Mouse (Mus musculus) hindbrain, embryonic 10.5 days (tissue): ENCODE measurements around the gene Hdgfl3. TPM values are rescaled to one million over a fixed set of nuclear protein-coding genes. Genes with fewer than 3 reads are reported as not detected.
"Not testable (repeated sequence)": the region's sequence is repeated elsewhere in the genome, so short reads cannot be mapped to it uniquely, and the experiment has no call there.

Experiments used
- DNase-seq: peaks from one replicate; pipeline ENCODE4 v3.0.0-alpha.2; 2017; ENCODE audit warnings: low spot score
- H3K27ac ChIP-seq: fragments of 300-500 bp; sonication (generic); 2 replicates; pipeline ENCODE4 v1.5.1; 2016; ENCODE audit warnings: mild to moderate bottlenecking, moderate library complexity
- H3K27me3 ChIP-seq: fragments of 300-500 bp; sonication (generic); 2 replicates; pipeline ENCODE4 v1.6.1; 2016; ENCODE audit warnings: mild to moderate bottlenecking; ENCODE audit not compliant: poor library complexity, insufficient read depth, severe bottlenecking
- H3K36me3 ChIP-seq: fragments of 300-500 bp; sonication (generic); 2 replicates; pipeline ENCODE4 v1.6.1; 2016; ENCODE audit warnings: mild to moderate bottlenecking, moderate library complexity
- H3K4me1 ChIP-seq: fragments of 300-500 bp; sonication (generic); replicated peaks from 2 replicates; pipeline ENCODE4 v1.6.1; 2016; ENCODE audit warnings: mild to moderate bottlenecking
- H3K4me3 ChIP-seq: fragments of 300-500 bp; sonication (generic); 2 replicates; pipeline ENCODE4 v1.5.1; 2016; ENCODE audit warnings: mild to moderate bottlenecking, moderate library complexity
- H3K9me3 ChIP-seq: fragments of 300-500 bp; sonication (generic); 2 replicates; pipeline ENCODE4 v1.6.1; 2016; ENCODE audit warnings: mild to moderate bottlenecking, moderate library complexity
- WGBS: fragments of 180-500 bp; shearing (Covaris S2); methylation state at CpG from one replicate; pipeline ENCODE4 v1.1.7; 2016; 5-methylcytosine and 5-hydroxymethylcytosine counted together
- polyA plus RNA-seq: library from polyadenylated mRNA; unstranded; fragments of >200 nt; fragmentation: Nextera tagmentation; extraction: Ambion mirVana; gene quantifications from 2 replicates; pipeline ENCODE4 v1.2.1, GENCODE M21; 2016

Hdgfl3 gene
- polyA plus RNA-seq, 1 experiment from 2014 or later: 23.4 TPM

GRCm38 (mm10) chr7:81847010-81847409 is 87.3 kb downstream of the Hdgfl3 start:
- DNase-seq: no peak
- Histone ChIP-seq H3K27ac (no peak overlapping the region), H3K9me3 (no peaks in the 10 kb centered on the region), H3K36me3 (no peaks in the 10 kb centered on the region), H3K27me3 (no peaks in the 10 kb centered on the region), H3K4me3 (no peak overlapping the region), H3K4me1 (no peaks in the 10 kb centered on the region)
- WGBS: 52% methylated on average over 8 of the region's 8 CpGs

GRCm38 (mm10) chr7:81846008-81846407 is 88.3 kb downstream of the Hdgfl3 start:
- no peaks in the 10 kb centered on the region for H3K9me3 ChIP-seq
- no peaks in the 10 kb centered on the region for H3K36me3 ChIP-seq
- no peak overlapping the region for H3K27ac ChIP-seq
- 77% methylated on average over 8 of the region's 8 CpGs for WGBS
- H3K4me3 ChIP-seq: no peak overlapping the region
- DNase-seq: no peak
- H3K27me3 ChIP-seq: no peaks in the 10 kb centered on the region
- H3K4me1 ChIP-seq: no peaks in the 10 kb centered on the region

- no peaks in the 10 kb centered on the region for H3K27me3 ChIP-seq
- 87% methylated on average over 3 of the region's 3 CpGs for WGBS
- no peak overlapping the region for H3K27ac ChIP-seq
Observed at GRCm38 (mm10) chr7:81845313-81845712, 89.0 kb downstream of the Hdgfl3 start.

GRCm38 (mm10) chr7:81844801-81845200 is 89.5 kb downstream of the Hdgfl3 start:
- H3K27me3 ChIP-seq: no peaks in the 10 kb centered on the region
- DNase-seq: no peak
- no peak overlapping the region for H3K27ac ChIP-seq
- 86% methylated on average over 11 of the region's 11 CpGs for WGBS
- no peaks in the 10 kb centered on the region for H3K4me1 ChIP-seq
- no peaks in the 10 kb centered on the region for H3K36me3 ChIP-seq
- no peak overlapping the region for H3K4me3 ChIP-seq
- H3K9me3 ChIP-seq: no peaks in the 10 kb centered on the region

More at GRCm38 (mm10) chr7:81845313-81845712, 89.0 kb downstream of the Hdgfl3 start:
- Histone ChIP-seq H3K4me1 (no peaks in the 10 kb centered on the region), H3K4me3 (no peak overlapping the region), H3K36me3 (no peaks in the 10 kb centered on the region), H3K9me3 (no peaks in the 10 kb centered on the region)
- DNase-seq: no peak

- WGBS: 77% methylated on average over 8 of the region's 8 CpGs
- no peak for DNase-seq
Observed at GRCm38 (mm10) chr7:81843903-81844302, 90.4 kb downstream of the Hdgfl3 start.

GRCm38 (mm10) chr7:81842998-81843397 is 91.3 kb downstream of the Hdgfl3 start:
- Histone ChIP-seq H3K36me3 (no peaks in the 10 kb centered on the region), H3K27me3 (no peaks in the 10 kb centered on the region), H3K4me3 (no peak overlapping the region), H3K4me1 (no peaks in the 10 kb centered on the region), H3K9me3 (no peaks in the 10 kb centered on the region), H3K27ac (no peak overlapping the region)
- WGBS: 71% methylated on average over 1 of the region's 1 CpGs
- DNase-seq: no peak

More at GRCm38 (mm10) chr7:81843903-81844302, 90.4 kb downstream of the Hdgfl3 start:
- Histone ChIP-seq H3K27ac (no peak overlapping the region), H3K36me3 (no peaks in the 10 kb centered on the region), H3K27me3 (no peaks in the 10 kb centered on the region), H3K4me1 (no peaks in the 10 kb centered on the region), H3K9me3 (no peaks in the 10 kb centered on the region), H3K4me3 (no peak overlapping the region)

GRCm38 (mm10) chr7:81842141-81842540 is 92.1 kb downstream of the Hdgfl3 start:
- Histone ChIP-seq H3K36me3 (no peaks in the 10 kb centered on the region), H3K4me3 (no peak overlapping the region), H3K27ac (no peak overlapping the region), H3K4me1 (no peaks in the 10 kb centered on the region), H3K27me3 (no peaks in the 10 kb centered on the region), H3K9me3 (no peaks in the 10 kb centered on the region)
- DNase-seq: no peak
- WGBS: 93% methylated on average over 7 of the region's 7 CpGs

GRCm38 (mm10) chr7:81841439-81841838 is 92.8 kb downstream of the Hdgfl3 start:
- 83% methylated on average over 6 of the region's 6 CpGs for WGBS
- no peak overlapping the region for H3K27ac ChIP-seq
- H3K27me3 ChIP-seq: no peaks in the 10 kb centered on the region
- no peak for DNase-seq
- H3K4me1 ChIP-seq: no peaks in the 10 kb centered on the region
- no peaks in the 10 kb centered on the region for H3K36me3 ChIP-seq
- H3K4me3 ChIP-seq: no peak overlapping the region
- no peaks in the 10 kb centered on the region for H3K9me3 ChIP-seq

GRCm38 (mm10) chr7:81840661-81841181 is 93.6 kb downstream of the Hdgfl3 start:
- 72% methylated on average over 7 of the region's 7 CpGs for WGBS
- 0 out of 2 replicates have a peak, but pooled peaks cover 3% of the 10 kb centered on the region for H3K9me3 ChIP-seq
- DNase-seq: no peak

GRCm38 (mm10) chr7:81839746-81840145 is 94.5 kb downstream of the Hdgfl3 start:
- no peaks in the 10 kb centered on the region for H3K36me3 ChIP-seq
- H3K9me3 ChIP-seq: 0 out of 2 replicates have a peak, but pooled peaks cover 3% of the 10 kb centered on the region
- H3K27ac ChIP-seq: no peak overlapping the region
- WGBS: 70% methylated on average over 6 of the region's 6 CpGs
- no peak overlapping the region for H3K4me3 ChIP-seq
- H3K27me3 ChIP-seq: no peaks in the 10 kb centered on the region
- H3K4me1 ChIP-seq: no peaks in the 10 kb centered on the region
- DNase-seq: no peak

More at GRCm38 (mm10) chr7:81840661-81841181, 93.6 kb downstream of the Hdgfl3 start:
- Histone ChIP-seq H3K36me3 (no peaks in the 10 kb centered on the region), H3K27ac (no peak overlapping the region), H3K4me1 (no peaks in the 10 kb centered on the region), H3K4me3 (no peak overlapping the region), H3K27me3 (no peaks in the 10 kb centered on the region)

GRCm38 (mm10) chr7:81837771-81838170 is 96.5 kb downstream of the Hdgfl3 start:
- H3K36me3 ChIP-seq, H3K9me3 ChIP-seq, H3K4me3 ChIP-seq, H3K27ac ChIP-seq, H3K4me1 ChIP-seq, H3K27me3 ChIP-seq, DNase-seq: not testable (repeated sequence)
- WGBS: 87% methylated on average over 5 of the region's 5 CpGs

- Histone ChIP-seq H3K27ac (no peak overlapping the region), H3K9me3 (0 out of 2 replicates have a peak, but pooled peaks cover 3% of the 10 kb centered on the region), H3K4me3 (no peak overlapping the region), H3K36me3 (no peaks in the 10 kb centered on the region), H3K27me3 (no peaks in the 10 kb centered on the region), H3K4me1 (no peaks in the 10 kb centered on the region)
- DNase-seq: no peak
- WGBS: 90% methylated on average over 5 of the region's 5 CpGs
Observed at GRCm38 (mm10) chr7:81835430-81835829, 98.8 kb downstream of the Hdgfl3 start.

- Histone ChIP-seq H3K27me3 (no peaks in the 10 kb centered on the region), H3K4me3 (no peak overlapping the region), H3K4me1 (peaks cover 3% of the 10 kb centered on the region; the same call in 1 of the 2 replicates), H3K27ac (no peak overlapping the region), H3K9me3 (0 out of 2 replicates have a peak, but pooled peaks cover 3% of the 10 kb centered on the region), H3K36me3 (no peaks in the 10 kb centered on the region)
- no peak for DNase-seq
Observed at GRCm38 (mm10) chr7:81834847-81835246, 99.4 kb downstream of the Hdgfl3 start.
